Mouse (Mus musculus): Measurements from ENCODE around the gene Gm10778. TPM values are rescaled to one million over a fixed set of nuclear protein-coding genes. Genes with fewer than 3 reads are reported as not detected.
"Not testable (repeated sequence)": the region's sequence is repeated elsewhere in the genome, so short reads cannot be mapped to it uniquely, and the experiment has no call there.

The Gm10778 gene
- polyA plus RNA-seq, 1 experiment from 2014 or later = 5.0 TPM

DNA sequence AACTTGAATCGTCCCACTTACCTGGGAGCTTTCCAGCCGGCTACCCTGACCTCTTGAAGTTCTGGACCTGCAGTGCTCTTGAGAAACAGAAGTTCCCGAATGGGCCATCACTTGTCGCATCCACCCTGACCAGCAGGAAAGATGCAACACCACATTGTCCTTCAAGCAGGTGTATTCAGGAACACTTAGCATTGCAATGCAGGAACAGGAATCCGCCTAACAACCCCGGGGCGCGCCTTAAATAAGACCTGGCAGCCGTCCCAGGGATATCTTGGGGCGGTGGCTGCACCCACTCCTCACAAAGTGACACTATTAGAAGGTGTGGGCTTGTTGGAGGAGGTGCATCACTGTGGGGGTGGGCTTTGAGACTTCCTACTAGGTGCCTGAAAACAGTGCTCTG, 6.3 kb downstream of the Gm10778 start:
- Histone ChIP-seq H3K36me3 (peaks cover 75% of the 10 kb centered on the region), H3K4me3 (replicated peaks) (no peak overlapping the region), H3K27ac (no peak overlapping the region), H3K27me3 (no peaks in the 10 kb centered on the region), H3K4me2 (no peak overlapping the region), H3K4me1 (peaks cover under 1% of the 10 kb centered on the region; the same call in 1 of the 2 replicates), H3K9ac (no peak overlapping the region), H3K9me3 (replicated peaks) (peaks cover 49% of the 10 kb centered on the region)
- 96% methylated on average over 10 of the region's 10 CpGs for WGBS
- no peak for ATAC-seq (replicated peaks; ENCODE audit: low FRiP score)

DNA sequence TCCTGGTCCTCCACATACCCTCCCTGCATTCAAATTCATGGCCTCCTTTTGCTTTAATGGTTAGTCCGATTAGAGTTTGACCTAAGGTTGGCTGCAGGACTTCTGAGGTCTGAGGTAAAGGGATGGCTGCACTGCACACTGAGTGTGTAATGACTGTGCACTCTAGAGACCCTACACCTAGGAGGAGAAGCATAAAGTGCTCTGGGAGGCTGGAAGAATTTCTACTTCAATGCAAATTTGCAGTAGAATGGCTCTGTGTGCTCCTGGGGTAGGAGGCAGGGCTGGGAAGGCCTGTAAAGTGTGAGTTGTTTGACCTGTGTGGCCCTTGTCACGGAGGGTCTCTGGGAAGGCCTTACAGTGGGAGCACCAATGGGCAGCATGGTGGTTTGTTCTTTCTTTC, 7.3 kb downstream of the Gm10778 start:
- 92% methylated on average over 2 of the region's 2 CpGs for WGBS
- H3K9me3 ChIP-seq (replicated peaks) = peaks cover 48% of the 10 kb centered on the region

GRCm38 (mm10) chr10:81687114-81687513, 38.3 kb downstream of the Gm10778 start:
- not testable (repeated sequence) for ATAC-seq (replicated peaks; ENCODE audit: low FRiP score); H3K27ac ChIP-seq; H3K4me1 ChIP-seq; H3K4me3 ChIP-seq (replicated peaks); H3K9ac ChIP-seq; H3K27me3 ChIP-seq; H3K9me3 ChIP-seq (replicated peaks); H3K36me3 ChIP-seq; H3K4me2 ChIP-seq
- WGBS = no CpG with 5 or more reads among the region's 18 CpGs

More for the DNA sequence above, 7.3 kb downstream of the Gm10778 start:
- Histone ChIP-seq H3K36me3 (peaks cover 69% of the 10 kb centered on the region), H3K4me1 (no peaks in the 10 kb centered on the region), H3K4me3 (replicated peaks) (no peak overlapping the region), H3K9ac (no peak overlapping the region), H3K27me3 (no peaks in the 10 kb centered on the region), H3K27ac (no peak overlapping the region), H3K4me2 (no peak overlapping the region)
- ATAC-seq (replicated peaks; ENCODE audit: low FRiP score) = no peak

- not testable (repeated sequence) for H3K36me3 ChIP-seq; H3K9me3 ChIP-seq (replicated peaks); H3K27ac ChIP-seq; H3K4me1 ChIP-seq; H3K4me2 ChIP-seq; H3K9ac ChIP-seq; H3K27me3 ChIP-seq; H3K4me3 ChIP-seq (replicated peaks)
- WGBS = no CpG with 5 or more reads among the region's 46 CpGs
- ATAC-seq (replicated peaks; ENCODE audit: low FRiP score) = peak; percentile 100
Measured at GRCm38 (mm10) chr10:81704531-81705301, 55.9 kb downstream of the Gm10778 start, which contains the start of gene Zfp433. Gene Zfp433, plus strand, starts transcription at chr10:81704825.

Other genes with a start within 250 kb of the Gm10778 start
- gene Nfic, start 193.4 kb upstream of the Gm10778 start, polyA plus RNA-seq (2015; fragmentation: Nextera tagmentation; extraction: Ambion mirVana) = 67.9 and 84.5 TPM in 2 replicates
- 0.50 and 0.82 TPM in 2 replicates for gene Celf5, start 166.3 kb upstream of the Gm10778 start, polyA plus RNA-seq (2015; fragmentation: Nextera tagmentation; extraction: Ambion mirVana)
- gene Ncln, start 152.7 kb upstream of the Gm10778 start, polyA plus RNA-seq (2015; fragmentation: Nextera tagmentation; extraction: Ambion mirVana) = 85.7 and 93.5 TPM in 2 replicates
- 1.2 and 1.4 TPM in 2 replicates for gene S1pr4, start 148.9 kb upstream of the Gm10778 start, polyA plus RNA-seq (2015; fragmentation: Nextera tagmentation; extraction: Ambion mirVana)
- 0.89 and 1.00 TPM in 2 replicates for gene Gna15, start 124.8 kb upstream of the Gm10778 start, polyA plus RNA-seq (2015; fragmentation: Nextera tagmentation; extraction: Ambion mirVana)
- 79.0 and 88.6 TPM in 2 replicates for gene Gna11, start 103.9 kb upstream of the Gm10778 start, polyA plus RNA-seq (2015; fragmentation: Nextera tagmentation; extraction: Ambion mirVana)
- 535 and 630 TPM in 2 replicates for gene Aes, start 89.6 kb upstream of the Gm10778 start, polyA plus RNA-seq (2015; fragmentation: Nextera tagmentation; extraction: Ambion mirVana)
- 39.3 and 45.6 TPM in 2 replicates for gene Tle2, start 74.5 kb upstream of the Gm10778 start, polyA plus RNA-seq (2015; fragmentation: Nextera tagmentation; extraction: Ambion mirVana)
- gene Tle6, start 48.0 kb upstream of the Gm10778 start, polyA plus RNA-seq (2015; fragmentation: Nextera tagmentation; extraction: Ambion mirVana) = 15.6 and 16.8 TPM in 2 replicates
- 0.62 and 0.84 TPM in 2 replicates for gene BC025920, start 42.8 kb upstream of the Gm10778 start, polyA plus RNA-seq (2015; fragmentation: Nextera tagmentation; extraction: Ambion mirVana)
- gene Sirt6, start 21.3 kb upstream of the Gm10778 start, polyA plus RNA-seq (2015; fragmentation: Nextera tagmentation; extraction: Ambion mirVana) = 40.0 and 42.8 TPM in 2 replicates
- gene Ankrd24, start 20.5 kb upstream of the Gm10778 start, polyA plus RNA-seq (2015; fragmentation: Nextera tagmentation; extraction: Ambion mirVana) = 15.2 and 17.3 TPM in 2 replicates
- gene Zfp433, start 55.8 kb downstream of the Gm10778 start, polyA plus RNA-seq (2015; fragmentation: Nextera tagmentation; extraction: Ambion mirVana) = 16.9 and 18.6 TPM in 2 replicates
- 10.3 TPM in 2 replicates for gene Gm3055, start 122.1 kb downstream of the Gm10778 start, polyA plus RNA-seq (2015; fragmentation: Nextera tagmentation; extraction: Ambion mirVana)
- 3.7 and 4.2 TPM in 2 replicates for gene Gm4767, start 163.1 kb downstream of the Gm10778 start, polyA plus RNA-seq (2015; fragmentation: Nextera tagmentation; extraction: Ambion mirVana)
- gene Gm32687, start 214.9 kb downstream of the Gm10778 start, polyA plus RNA-seq (2015; fragmentation: Nextera tagmentation; extraction: Ambion mirVana) = 9.2 and 9.7 TPM in 2 replicates